Mouse (Mus musculus) spleen, adult 18-20 months (tissue): ENCODE results near the gene Olfr1338.
"Not testable (repeated sequence)": the region's sequence is repeated elsewhere in the genome, so short reads cannot be mapped to it uniquely, and the experiment has no call there.

Experiments
- DNase-seq, 2 experiments: peaks; one replicate each; pipeline ENCODE4 v3.0.0; 2022; ENCODE audit warnings: mixed read lengths in 2 of 2

Olfr1338 gene

DNA sequence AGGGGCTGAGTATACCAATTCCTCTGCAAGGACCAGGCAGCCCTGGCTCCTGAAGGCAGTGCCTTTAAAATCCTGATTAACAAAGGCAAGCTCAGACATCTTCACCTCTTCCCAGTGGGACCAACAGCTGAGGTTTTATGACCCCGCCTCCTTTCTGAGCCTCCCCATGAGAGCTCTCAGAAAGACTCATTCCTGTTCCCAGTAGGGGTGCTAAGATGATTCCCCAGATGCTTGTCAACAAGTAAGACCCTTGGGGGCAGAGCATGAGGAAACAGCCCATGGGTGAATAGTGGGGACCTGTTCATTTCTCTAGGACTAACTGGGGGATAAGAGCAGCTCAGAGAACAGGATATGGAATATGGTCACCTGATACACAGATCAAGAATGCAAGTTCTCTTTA lies at the start of gene Olfr1338:
TSS of gene Olfr1338 (minus strand) at position 101 of the 400 bp plus-strand sequence.
- DNase-seq = no peak

- not testable (repeated sequence) for DNase-seq
Measured at GRCm38 (mm10) chr4:118792796-118793195, 34.3 kb upstream of the Olfr1338 start.

DNA sequence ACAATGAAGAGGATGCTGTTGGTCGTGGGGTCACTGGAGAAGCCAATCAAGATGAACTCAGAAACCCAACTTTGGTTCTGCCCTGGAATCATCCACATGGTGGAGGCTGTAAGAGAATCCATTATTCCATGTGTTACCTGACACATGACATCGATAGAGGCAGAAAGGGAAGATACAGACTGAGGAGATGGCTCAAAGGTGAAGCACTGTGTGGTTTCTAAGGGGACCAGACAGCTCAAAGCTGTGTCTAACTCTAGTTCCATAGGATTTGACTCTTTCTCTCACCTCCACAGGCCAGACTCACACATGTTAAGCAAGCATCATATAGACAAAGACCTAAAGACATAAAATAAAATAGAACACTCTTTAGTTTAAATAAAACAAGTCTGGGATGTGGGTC lies 23.9 kb upstream of the Olfr1338 start, which contains the start of gene Olfr1337:
TSS of gene Olfr1337 (minus strand) at position 101 of the 400 bp plus-strand sequence.
- no peak for DNase-seq

DNA sequence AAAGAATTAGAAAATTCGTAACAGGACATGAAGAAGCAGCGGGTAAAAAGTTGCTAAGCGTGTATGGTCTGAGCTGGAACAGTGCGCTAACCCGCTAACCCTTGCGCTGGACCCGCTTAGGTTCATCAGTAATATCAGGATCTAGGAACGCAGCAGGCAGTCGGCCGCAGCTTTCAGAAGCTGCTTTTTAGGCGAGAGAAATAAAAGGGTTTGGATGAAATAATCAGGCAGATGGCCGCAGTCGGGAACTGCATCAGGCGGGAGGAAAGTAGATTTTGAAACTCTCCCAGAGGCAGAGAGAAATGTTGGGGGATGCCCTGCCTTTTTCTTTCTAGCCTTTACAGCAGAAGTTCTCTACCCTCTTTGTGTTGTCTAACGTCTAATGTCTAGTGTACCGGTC lies 16.7 kb downstream of the Olfr1338 start:
- DNase-seq = no peak

DNA sequence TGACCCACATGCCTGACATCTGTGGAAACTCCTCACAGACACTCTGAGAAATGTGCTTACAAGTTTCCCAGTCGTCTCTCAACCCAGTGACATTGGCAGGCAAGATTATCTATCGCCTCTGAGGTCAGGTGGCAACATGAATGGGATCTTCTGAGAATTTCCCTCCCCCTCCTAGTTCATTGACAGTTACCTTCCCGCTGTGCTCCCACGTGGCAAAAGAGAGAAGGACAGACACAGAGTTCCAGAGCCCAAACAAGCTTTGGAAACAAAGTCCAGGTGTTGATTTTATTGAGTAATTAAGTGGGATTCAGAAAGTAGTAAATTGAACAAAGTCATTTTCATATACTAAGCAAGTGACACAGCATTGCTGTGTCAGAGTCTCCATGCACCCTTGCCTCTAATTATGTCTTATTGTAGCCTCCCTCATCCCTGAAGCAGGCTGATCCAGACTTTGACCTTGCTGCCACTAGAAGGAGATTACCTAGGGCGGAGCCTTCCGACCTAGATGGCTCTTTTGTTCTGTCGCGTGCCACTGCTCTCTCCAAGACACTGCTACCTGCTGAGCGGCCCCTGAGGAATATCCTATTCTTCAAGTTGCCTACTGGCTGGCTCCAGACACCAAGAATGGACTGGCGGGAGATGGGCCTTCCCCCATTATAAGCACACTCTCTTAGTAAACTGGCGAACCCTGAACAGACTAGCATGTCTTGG lies 17.4 kb downstream of the Olfr1338 start:
- DNase-seq = no peak

- no peak for DNase-seq
Measured at GRCm38 (mm10) chr4:118739574-118739973, 19.0 kb downstream of the Olfr1338 start.

DNA sequence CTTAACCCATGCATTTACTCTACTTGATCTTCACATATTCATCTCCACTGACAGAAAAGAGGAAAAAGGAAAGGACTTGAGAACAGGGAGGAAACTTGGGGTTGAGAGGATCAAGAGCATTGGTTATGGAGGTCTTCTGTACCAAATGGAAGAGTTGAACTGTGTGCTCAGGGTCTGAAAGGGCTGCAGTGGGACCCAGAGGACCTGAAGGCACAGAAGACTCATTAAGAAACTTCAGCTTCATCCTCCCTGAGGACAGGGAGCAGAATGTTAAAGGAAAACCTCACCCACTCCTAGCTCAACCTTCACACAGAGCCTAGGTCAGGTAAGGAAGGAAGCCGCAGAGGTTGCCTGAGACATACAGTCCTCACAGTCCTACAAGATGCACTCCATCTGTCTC lies 26.7 kb downstream of the Olfr1338 start, which contains the start of gene Olfr1339:
TSS of gene Olfr1339 (plus strand) at position 301 of the 400 bp plus-strand sequence.
- DNase-seq = no peak

- no peak for DNase-seq
Measured at GRCm38 (mm10) chr4:118721742-118722483, 36.6 kb downstream of the Olfr1338 start.

- DNase-seq = no peak
Measured at GRCm38 (mm10) chr4:118719838-118720237, 38.7 kb downstream of the Olfr1338 start, which contains the start of gene Olfr1340. Gene Olfr1340, plus strand, starts transcription at chr4:118720138.

DNA sequence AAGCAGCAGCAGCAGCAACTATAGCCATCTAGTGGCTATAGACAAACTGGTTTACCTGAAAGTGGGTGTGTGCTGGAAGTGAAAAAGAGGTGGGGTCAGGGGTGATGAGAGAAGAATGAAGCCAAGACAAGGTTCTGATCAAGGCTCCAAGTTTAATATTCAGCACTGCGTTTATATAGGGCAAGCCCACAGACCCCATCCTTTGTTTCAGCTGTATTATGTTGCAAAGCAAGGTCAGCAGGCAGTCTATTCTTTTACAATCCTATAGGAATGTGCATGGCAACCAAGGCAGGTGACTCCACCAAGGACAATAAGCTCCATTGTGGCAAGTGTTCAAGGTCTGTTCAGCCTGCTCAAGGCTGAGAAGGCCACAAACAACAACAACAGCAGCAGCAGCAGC lies 46.9 kb downstream of the Olfr1338 start:
- DNase-seq = no peak

GRCm38 (mm10) chr4:118708086-118708485 lies 50.5 kb downstream of the Olfr1338 start:
- DNase-seq = no peak

DNA sequence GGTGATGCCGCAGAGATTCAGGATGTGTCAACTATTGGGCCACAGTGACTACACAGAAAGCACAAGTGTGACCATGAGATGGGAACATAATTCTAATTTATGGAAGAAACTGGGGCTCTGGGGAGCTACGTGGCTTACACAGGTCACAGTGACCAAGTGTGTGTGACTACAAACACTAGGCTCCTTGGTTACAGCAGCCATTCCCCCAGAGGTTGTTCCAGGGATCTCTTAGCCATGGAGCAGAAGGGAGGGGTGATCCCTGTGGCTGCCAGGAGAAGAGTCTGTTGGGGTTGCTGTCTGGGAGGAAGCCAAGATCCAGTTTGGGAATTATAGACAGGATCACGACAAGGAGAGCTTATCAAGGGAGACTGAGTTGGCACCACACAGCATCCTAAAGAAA lies 55.3 kb downstream of the Olfr1338 start, which contains the start of gene Olfr1341:
TSS of gene Olfr1341 (plus strand) at position 301 of the 400 bp plus-strand sequence.
- DNase-seq = no peak
